Mouse (Mus musculus) MEL (cell line): ENCODE measurements around the gene Samm50. TPM values are rescaled to one million over a fixed set of nuclear protein-coding genes. Genes with fewer than 3 reads are reported as not detected.

Experiments
- DNase-seq: peaks from one replicate; pipeline ENCODE4 v3.0.0; 2011; ENCODE audit warnings: low read depth, low spot score
- H3K27ac ChIP-seq: 2 replicates; pipeline ENCODE4 v1.5.1; 2012; ENCODE audit warnings: low read depth, mild to moderate bottlenecking, control low read depth, low read length, moderate library complexity; ENCODE audit not compliant: control insufficient read depth
- H3K27me3 ChIP-seq, 2 experiments: fragments of 150-350 bp in 1 of 2; sonication (generic) in 1 of 2; 2 replicates each; pipeline ENCODE4 v1.6.1; 2012; ENCODE audit warnings: low read length in 2 of 2, mild to moderate bottlenecking in 2 of 2, improper control_type of control experiment in 1 of 2, moderate library complexity in 1 of 2; ENCODE audit not compliant: insufficient read depth in 2 of 2, control insufficient read depth in 1 of 2
- H3K36me3 ChIP-seq, 2 experiments: 2 replicates each; pipeline ENCODE4 v1.6.1; 2012 to 2014; ENCODE audit warnings: low read length in 2 of 2, improper control_type of control experiment in 1 of 2, inconsistent platforms in 1 of 2, mild to moderate bottlenecking in 1 of 2; ENCODE audit not compliant: insufficient read depth in 2 of 2, control insufficient read depth in 1 of 2
- H3K4me1 ChIP-seq, 2 experiments: fragments of 150-350 bp in 1 of 2; sonication (generic) in 1 of 2; 2 replicates each; pipeline ENCODE4 v1.6.1; 2012; ENCODE audit warnings: low read length in 2 of 2, improper control_type of control experiment in 1 of 2, mild to moderate bottlenecking in 1 of 2; ENCODE audit not compliant: insufficient read depth in 2 of 2, control insufficient read depth in 1 of 2
- H3K4me3 ChIP-seq, 2 experiments: fragments of 150-350 bp in 1 of 2; sonication (generic) in 1 of 2; 2 replicates each; pipeline ENCODE4 v1.5.1; 2012; ENCODE audit warnings: low read depth in 2 of 2, low read length in 2 of 2, mild to moderate bottlenecking in 2 of 2, moderate library complexity in 2 of 2, control low read depth in 1 of 2, improper control_type of control experiment in 1 of 2; ENCODE audit not compliant: control insufficient read depth in 1 of 2, insufficient read depth in 1 of 2
- H3K79me2 ChIP-seq: 2 replicates; pipeline ENCODE4 v1.6.1; 2012; ENCODE audit warnings: mild to moderate bottlenecking, low read length, moderate library complexity; ENCODE audit not compliant: control insufficient read depth, poor library complexity, insufficient read depth
- H3K9ac ChIP-seq: 2 replicates; pipeline ENCODE4 v1.6.1; 2012; ENCODE audit warnings: low read depth, mild to moderate bottlenecking, control low read depth, low read length, moderate library complexity; ENCODE audit not compliant: control insufficient read depth, poor library complexity, severe bottlenecking
- H3K9me3 ChIP-seq: fragments of 150-350 bp; sonication (generic); replicated peaks from 2 replicates; pipeline ENCODE4 v1.6.1; 2012; ENCODE audit warnings: mild to moderate bottlenecking, low read length, improper control_type of control experiment, moderate library complexity; ENCODE audit not compliant: insufficient read depth
- CHD1 ChIP-seq: IDR thresholded peaks from 2 replicates; pipeline ENCODE4 v1.6.1; 2012; ENCODE audit warnings: low read depth, mild to moderate bottlenecking, inconsistent platforms, low read length, improper control_type of control experiment
- CTCF ChIP-seq, 3 experiments: IDR thresholded peaks in 2 of 3; conservative IDR thresholded peaks in 1 of 3; 2 replicates each; pipeline ENCODE4 v1.5.1; 2011 to 2012; ENCODE audit warnings: low read length in 3 of 3, low read depth in 2 of 3, mild to moderate bottlenecking in 2 of 3, improper control_type of control experiment in 1 of 3, inconsistent platforms in 1 of 3, mixed read lengths in 1 of 3, moderate library complexity in 1 of 3; ENCODE audit not compliant: control insufficient read depth in 1 of 3, insufficient read depth in 1 of 3, poor library complexity in 1 of 3, severe bottlenecking in 1 of 3
- ELF1 ChIP-seq: IDR thresholded peaks from 2 replicates; pipeline ENCODE4 v1.6.1; 2014; ENCODE audit warnings: low read depth, mild to moderate bottlenecking, inconsistent platforms, low read length, improper control_type of control experiment, moderate library complexity
- EP300 ChIP-seq, 2 experiments: IDR thresholded peaks; 2 replicates each; pipeline ENCODE4 v1.6.1; 2011; ENCODE audit warnings: improper control_type of control experiment in 2 of 2, low read length in 2 of 2, low read depth in 1 of 2, mild to moderate bottlenecking in 1 of 2
- JUND ChIP-seq: IDR thresholded peaks from 2 replicates; pipeline ENCODE4 v1.6.1; 2011; ENCODE audit warnings: low read depth, mild to moderate bottlenecking, improper control_type of control experiment, low read length
- MAX ChIP-seq: IDR thresholded peaks from 2 replicates; pipeline ENCODE4 v1.6.1; 2011; ENCODE audit warnings: low read length, improper control_type of control experiment
- MAZ ChIP-seq: IDR thresholded peaks from 2 replicates; pipeline ENCODE4 v1.6.1; 2012; ENCODE audit warnings: low read depth, mild to moderate bottlenecking, inconsistent platforms, low read length, improper control_type of control experiment
- MEF2A ChIP-seq: IDR thresholded peaks from 2 replicates; pipeline ENCODE4 v1.6.1; 2014; ENCODE audit warnings: low read depth, mild to moderate bottlenecking, inconsistent platforms, low read length, improper control_type of control experiment; ENCODE audit not compliant: poor library complexity, insufficient replicate concordance, severe bottlenecking; ENCODE audit errors: extremely low read depth
- MXI1 ChIP-seq: IDR thresholded peaks from 2 replicates; pipeline ENCODE4 v1.6.1; 2011; ENCODE audit warnings: mild to moderate bottlenecking, low read depth, low read length, improper control_type of control experiment
- MYB ChIP-seq: IDR thresholded peaks from 2 replicates; pipeline ENCODE4 v1.6.1; 2011; ENCODE audit warnings: mild to moderate bottlenecking, low read depth, low read length, improper control_type of control experiment
- MYC ChIP-seq: IDR thresholded peaks from 2 replicates; pipeline ENCODE4 v1.6.1; 2011; ENCODE audit warnings: low read depth, mild to moderate bottlenecking, low read length, improper control_type of control experiment, moderate library complexity
- POLR2A ChIP-seq, 2 experiments: IDR thresholded peaks; 2 replicates each; pipeline ENCODE4 v1.6.1; 2011 to 2012; ENCODE audit warnings: low read length in 2 of 2, mild to moderate bottlenecking in 2 of 2, control low read depth in 1 of 2, improper control_type of control experiment in 1 of 2, low read depth in 1 of 2, moderate library complexity in 1 of 2; ENCODE audit not compliant: control insufficient read depth in 1 of 2, insufficient read depth in 1 of 2, poor library complexity in 1 of 2
- RAD21 ChIP-seq: IDR thresholded peaks from 2 replicates; pipeline ENCODE4 v1.6.1; 2011; ENCODE audit warnings: mild to moderate bottlenecking, low read depth, low read length, improper control_type of control experiment
- SIN3A ChIP-seq: IDR thresholded peaks from 2 replicates; pipeline ENCODE4 v1.6.1; 2012; ENCODE audit warnings: low read length, improper control_type of control experiment, inconsistent platforms
- SMC3 ChIP-seq: IDR thresholded peaks from 2 replicates; pipeline ENCODE4 v1.6.1; 2011; ENCODE audit warnings: low read depth, low read length, improper control_type of control experiment
- TBP ChIP-seq: IDR thresholded peaks from 2 replicates; pipeline ENCODE4 v1.8.0; 2011; ENCODE audit warnings: low read depth, low read length, improper control_type of control experiment
- USF1 ChIP-seq: IDR thresholded peaks from 2 replicates; pipeline ENCODE4 v1.6.1; 2014; ENCODE audit warnings: low read depth, mild to moderate bottlenecking, inconsistent platforms, low read length, improper control_type of control experiment, moderate library complexity
- USF2 ChIP-seq, 2 experiments: IDR thresholded peaks; 2 replicates each; pipeline ENCODE4 v1.6.1; 2011 to 2012; ENCODE audit warnings: improper control_type of control experiment in 2 of 2, low read length in 2 of 2, borderline replicate concordance in 1 of 2, inconsistent platforms in 1 of 2, low read depth in 1 of 2, mild to moderate bottlenecking in 1 of 2; ENCODE audit not compliant: insufficient read depth in 1 of 2
- ZC3H11A ChIP-seq: IDR thresholded peaks from 2 replicates; pipeline ENCODE4 v1.6.1; 2012; ENCODE audit warnings: low read depth, mild to moderate bottlenecking, inconsistent platforms, low read length, improper control_type of control experiment
- ZKSCAN1 ChIP-seq: IDR thresholded peaks from 2 replicates; pipeline ENCODE4 v1.6.1; 2012; ENCODE audit warnings: low read depth, mild to moderate bottlenecking, inconsistent platforms, low read length, improper control_type of control experiment, moderate library complexity
- ZMIZ1 ChIP-seq: IDR thresholded peaks from 2 replicates; pipeline ENCODE4 v1.6.1; 2012; ENCODE audit warnings: low read depth, mild to moderate bottlenecking, inconsistent platforms, low read length, improper control_type of control experiment, moderate library complexity
- ZNF384 ChIP-seq: IDR thresholded peaks from 2 replicates; pipeline ENCODE4 v1.6.1; 2012; ENCODE audit warnings: low read depth, mild to moderate bottlenecking, inconsistent platforms, low read length, improper control_type of control experiment
- polyA plus RNA-seq, 2 experiments: library from polyadenylated mRNA; stranded (reverse) in 1 of 2; unstranded in 1 of 2; fragments of >175 nt in 1 of 2; fragments of >200 nt in 1 of 2; gene quantifications; 2 replicates each; pipeline versions ENCODE4 v1.2.1 to v1.2.4; 2012; ENCODE audit warnings: low replicate concordance in 2 of 2, low read depth in 1 of 2; ENCODE audit not compliant: insufficient read length in 2 of 2, insufficient read depth in 1 of 2, missing spikeins in 1 of 2
- total RNA-seq: library from RNA; depleted of rRNA; stranded (reverse); fragments of 300-350 nt; gene quantifications from 2 replicates; pipeline ENCODE4 v1.2.3, GENCODE M21; 2012

Samm50 gene
- total and polyA plus RNA-seq, 3 experiments: 62.4 to 190 TPM; not detected in 1

DNA sequence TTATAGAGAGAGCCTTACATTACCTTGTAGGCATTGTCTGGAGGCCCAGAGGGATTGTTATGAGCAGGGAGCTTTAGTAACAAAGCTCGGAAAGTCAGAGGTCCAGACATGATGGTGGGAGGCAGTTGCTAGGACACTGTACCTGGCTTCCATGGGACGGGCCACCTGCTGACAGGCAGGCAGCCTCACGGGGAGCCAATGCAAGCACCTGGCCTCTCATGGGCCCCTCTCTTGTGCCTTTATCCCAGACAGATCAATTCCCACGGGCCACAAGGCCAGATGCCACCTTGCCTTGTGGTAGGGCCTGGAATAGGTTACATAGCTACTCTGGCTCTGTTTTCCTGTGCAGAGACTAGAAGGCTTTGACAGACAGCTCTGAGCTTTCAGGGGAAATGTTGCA is 19.5 kb downstream of the Samm50 start:
- TF ChIP-seq RAD21 (no peak), TBP (no peak), ZNF384 (no peak), ZMIZ1 (no peak)
- no peak overlapping the region for H3K9ac ChIP-seq
- H3K27me3 ChIP-seq: no peaks in the 10 kb centered on the region
- H3K4me3 ChIP-seq: no peak overlapping the region
- H3K36me3 ChIP-seq: peaks cover 2 to 29% of the 10 kb centered on the region in 2 experiments; a peak in 3 of 4 replicates
- no peaks in the 10 kb centered on the region for H3K9me3 ChIP-seq
- no peak for DNase-seq
- no peak overlapping the region for H3K27ac ChIP-seq
- peaks cover 10 to 31% of the 10 kb centered on the region in 2 experiments for H3K4me1 ChIP-seq
- H3K79me2 ChIP-seq: no peaks in the 10 kb centered on the region

- H3K27me3 ChIP-seq: no peaks in the 10 kb centered on the region
- H3K9ac ChIP-seq: no peak overlapping the region
- no peak overlapping the region for H3K27ac ChIP-seq
- no peak overlapping the region for H3K4me3 ChIP-seq
- H3K36me3 ChIP-seq: peaks cover 0 to 25% of the 10 kb centered on the region in 2 experiments; a peak in 2 of 4 replicates
- H3K9me3 ChIP-seq: no peaks in the 10 kb centered on the region
- peak; percentile 84 for DNase-seq
- H3K4me1 ChIP-seq: peaks cover 9 to 26% of the 10 kb centered on the region in 2 experiments
- TF ChIP-seq RAD21 (peak; percentile 87), ZC3H11A (peak; percentile 69), MEF2A (no peak), CTCF (IDR thresholded peaks at IDR 0.05 in 2 of 3, conservative IDR thresholded peaks at IDR 0.05 in 1 of 3; ENCODE audit: control insufficient read depth in 1 of 3, insufficient read depth in 1 of 3, low read depth in 2 of 3, low read length in 3 of 3, poor library complexity in 1 of 3, severe bottlenecking in 1 of 3) (peak; percentile 91 to 98 (median 93)), MAX (no peak), MYC (0 out of 2 replicates have a peak, but pooled peaks have one; percentile 15), SMC3 (peak; percentile 76)
- no peaks in the 10 kb centered on the region for H3K79me2 ChIP-seq
Measured at GRCm38 (mm10) chr15:84212031-84212755, 20.2 kb downstream of the Samm50 start.

GRCm38 (mm10) chr15:84212756-84213105 is 20.7 kb downstream of the Samm50 start:
- Histone ChIP-seq H3K36me3 (peaks cover 0 to 22% of the 10 kb centered on the region in 2 experiments; a peak in 2 of 4 replicates), H3K4me1 (peaks cover 8 to 24% of the 10 kb centered on the region in 2 experiments), H3K9me3 (no peaks in the 10 kb centered on the region), H3K4me3 (no peak overlapping the region), H3K79me2 (no peaks in the 10 kb centered on the region), H3K27ac (no peak overlapping the region), H3K9ac (no peak overlapping the region), H3K27me3 (no peaks in the 10 kb centered on the region)
- DNase-seq: no peak
- no peak for TF ChIP-seq ELF1
- TF ChIP-seq ZMIZ1: no peak
- TF ChIP-seq ZKSCAN1: no peak
- TF ChIP-seq SMC3: no peak
- TF ChIP-seq MEF2A: no peak
- no peak for TF ChIP-seq SIN3A
- no peak for TF ChIP-seq POLR2A (IDR thresholded peaks at IDR 0.05; ENCODE audit: control insufficient read depth in 1 of 2, insufficient read depth in 1 of 2, low read depth in 1 of 2, low read length in 2 of 2, poor library complexity in 1 of 2)
- TF ChIP-seq USF2 (IDR thresholded peaks at IDR 0.05; ENCODE audit: borderline replicate concordance in 1 of 2, insufficient read depth in 1 of 2, low read depth in 1 of 2, low read length in 2 of 2): no peak
- TF ChIP-seq MYC: no peak
- no peak for TF ChIP-seq MAZ
- TF ChIP-seq JUND: no peak
- no peak for TF ChIP-seq USF1
- TF ChIP-seq CHD1: no peak
- no peak for TF ChIP-seq MXI1
- TF ChIP-seq MYB: no peak
- no peak for TF ChIP-seq EP300 (IDR thresholded peaks at IDR 0.05; ENCODE audit: low read depth in 1 of 2, low read length in 2 of 2)
